Mouse (Mus musculus): ENCODE measurements around the gene Zfp277.

GRCm38 (mm10) chr12:40449119-40449795 lies 3.6 kb upstream of the Zfp277 start:
- TF ChIP-seq EP300 (IDR thresholded peaks at IDR 0.05; ENCODE audit: low read depth) (no peak), CTCF (IDR thresholded peaks at IDR 0.05; ENCODE audit: low read depth) (no peak)
